Mouse (Mus musculus): ENCODE data around the gene Nap1l5.
A peak's percentile ranks its signal among the peaks of the same experiment; 100 is the strongest.
"Not testable (repeated sequence)": the region's sequence is repeated elsewhere in the genome, so short reads cannot be mapped to it uniquely, and the experiment has no call there.

The Nap1l5 gene

DNA sequence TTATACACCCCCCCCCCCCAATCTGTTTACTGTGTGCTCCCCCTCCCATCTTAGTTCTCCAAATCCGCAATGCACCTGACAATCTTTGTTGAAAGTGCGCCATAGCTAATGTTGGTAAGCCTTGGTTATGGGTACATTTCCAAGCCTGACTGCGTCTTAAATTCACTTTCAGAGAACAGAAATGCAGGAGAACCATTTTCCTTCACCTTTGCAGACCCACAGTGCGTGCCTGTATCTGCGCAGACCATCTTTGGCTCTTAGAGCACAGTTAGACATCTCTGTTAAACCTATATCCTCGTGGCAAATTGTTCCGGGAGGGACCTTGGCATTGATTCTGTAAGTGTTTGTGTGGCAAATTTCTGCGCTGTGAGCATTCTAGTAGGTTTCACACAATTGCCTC, 460 bp upstream of the Nap1l5 start:
- DNase-seq (ENCODE audit: low read depth, low spot score), result no peak

- DNase-seq (ENCODE audit: low read depth, low spot score), result no peak
Observed at GRCm38 (mm10) chr6:58904551-58904950, 2.3 kb downstream of the Nap1l5 start.

DNA sequence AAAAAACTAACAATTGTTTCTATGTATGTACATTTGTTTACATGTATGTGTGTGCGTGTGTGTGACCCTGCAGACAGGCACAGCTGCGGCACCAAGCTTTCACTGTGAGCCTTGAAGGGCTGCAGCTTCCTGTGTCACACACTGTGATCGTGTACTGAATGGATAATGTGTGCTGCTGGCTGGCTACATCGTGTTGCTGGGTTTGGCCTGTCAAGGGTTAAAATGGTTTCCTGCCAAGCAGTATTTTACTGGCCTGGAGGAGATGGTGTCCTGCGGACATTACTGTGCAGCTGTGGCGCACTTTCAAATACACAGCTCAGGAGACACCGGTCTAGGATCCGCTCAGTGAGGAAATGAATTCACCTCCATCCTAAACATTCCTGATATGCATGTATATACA, 3.7 kb downstream of the Nap1l5 start:
- DNase-seq (ENCODE audit: low read depth, low spot score), result peak; percentile 27

GRCm38 (mm10) chr6:58900536-58900935, 6.3 kb downstream of the Nap1l5 start:
- DNase-seq (ENCODE audit: low read depth, low spot score), result no peak

GRCm38 (mm10) chr6:58899076-58899475, 7.8 kb downstream of the Nap1l5 start:
- DNase-seq (ENCODE audit: low read depth, low spot score), result no peak

DNA sequence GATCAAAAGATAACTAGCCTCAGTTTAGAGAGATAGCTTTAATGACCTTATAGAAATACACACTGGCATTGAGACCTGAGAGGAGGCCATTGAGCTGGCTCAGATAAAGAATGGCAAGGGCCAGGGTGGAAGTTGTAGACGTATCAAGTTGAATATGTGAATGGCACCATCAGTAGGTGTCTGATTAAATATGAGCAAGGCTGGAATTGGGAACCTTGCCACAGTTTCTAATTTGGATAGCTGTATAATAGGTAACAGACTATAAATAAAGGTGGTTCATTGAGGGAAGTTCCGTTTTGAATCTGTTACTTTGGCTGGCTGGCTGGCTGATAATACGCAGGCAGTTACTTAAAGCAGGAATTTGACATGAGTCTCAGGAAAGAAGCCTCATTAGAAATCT, 10.2 kb downstream of the Nap1l5 start:
- no peak for DNase-seq (ENCODE audit: low read depth, low spot score)

DNA sequence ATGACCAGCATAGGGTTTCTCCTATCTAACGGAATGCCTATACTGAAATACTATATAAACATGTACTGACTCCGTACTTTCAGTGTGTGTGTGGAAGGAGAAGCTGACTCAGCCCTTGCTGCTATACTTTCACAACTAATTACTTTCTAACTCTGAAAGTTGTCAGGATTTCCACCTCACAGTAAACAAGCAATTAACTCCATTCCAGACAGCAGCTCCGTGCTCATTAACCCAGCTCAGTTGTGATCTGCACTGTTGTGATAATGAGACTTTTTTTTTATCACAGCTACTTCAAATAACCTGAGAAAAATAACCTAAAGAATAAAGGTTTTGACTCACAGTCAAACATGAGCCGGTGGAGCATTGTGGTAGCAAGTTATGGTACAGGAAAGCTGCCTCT, 11.9 kb downstream of the Nap1l5 start:
- DNase-seq (ENCODE audit: low read depth, low spot score), result no peak

GRCm38 (mm10) chr6:58893307-58893706, 13.6 kb downstream of the Nap1l5 start:
- DNase-seq (ENCODE audit: low read depth, low spot score), result no peak

- no peak for DNase-seq (ENCODE audit: low read depth, low spot score)
Observed at GRCm38 (mm10) chr6:58889917-58890316, 17.0 kb downstream of the Nap1l5 start.

- DNase-seq (ENCODE audit: low read depth, low spot score), result no peak
Observed at GRCm38 (mm10) chr6:58882271-58882670, 24.6 kb downstream of the Nap1l5 start.

GRCm38 (mm10) chr6:58881363-58881762, 25.5 kb downstream of the Nap1l5 start:
- no peak for DNase-seq (ENCODE audit: low read depth, low spot score)

- no peak for DNase-seq (ENCODE audit: low read depth, low spot score)
Observed at GRCm38 (mm10) chr6:58880861-58881260, 26.0 kb downstream of the Nap1l5 start.

DNA sequence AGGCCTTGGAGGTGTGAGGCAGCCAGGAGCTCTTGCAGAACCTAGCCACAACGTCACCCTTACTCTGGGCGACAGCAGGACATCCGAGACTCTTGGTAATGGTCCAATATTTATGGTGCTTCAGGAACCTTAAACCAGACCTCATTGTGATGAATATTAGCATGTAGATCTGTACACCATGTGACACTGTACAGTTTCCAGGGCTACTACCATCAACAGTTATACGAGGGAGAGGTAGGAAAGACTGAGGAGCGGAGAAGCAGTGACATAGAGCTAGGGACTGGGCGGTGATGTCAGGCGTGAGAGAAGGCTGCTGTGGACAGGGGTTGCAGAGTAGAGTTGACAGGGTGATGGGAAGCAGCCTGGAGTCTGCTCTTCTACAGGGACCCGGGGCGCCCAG, 26.9 kb downstream of the Nap1l5 start:
- DNase-seq (ENCODE audit: low read depth, low spot score), result no peak

- DNase-seq (ENCODE audit: low read depth, low spot score), result no peak
Observed at GRCm38 (mm10) chr6:58879572-58879971, 27.3 kb downstream of the Nap1l5 start.

DNA sequence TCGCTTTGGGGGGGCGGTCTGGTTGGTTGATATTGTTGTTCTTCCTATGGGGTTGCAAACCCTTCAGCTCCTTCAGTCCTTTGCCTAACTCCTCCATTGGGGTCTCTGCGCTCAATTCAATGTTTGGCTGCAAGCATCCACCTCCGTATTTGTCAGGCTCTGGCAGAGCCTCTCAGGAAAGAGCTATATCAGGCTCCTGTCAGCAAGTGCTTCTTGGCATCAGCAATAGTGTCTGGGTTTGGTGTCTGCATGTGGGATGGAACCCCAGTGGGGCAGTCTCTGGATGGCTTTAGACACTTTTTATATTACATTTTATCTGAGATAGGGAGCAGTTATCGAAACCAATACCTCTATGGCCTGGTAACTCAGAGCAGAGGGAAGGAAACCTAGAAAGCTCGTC, 39.0 kb downstream of the Nap1l5 start:
- DNase-seq (ENCODE audit: low read depth, low spot score), result not testable (repeated sequence)

DNA sequence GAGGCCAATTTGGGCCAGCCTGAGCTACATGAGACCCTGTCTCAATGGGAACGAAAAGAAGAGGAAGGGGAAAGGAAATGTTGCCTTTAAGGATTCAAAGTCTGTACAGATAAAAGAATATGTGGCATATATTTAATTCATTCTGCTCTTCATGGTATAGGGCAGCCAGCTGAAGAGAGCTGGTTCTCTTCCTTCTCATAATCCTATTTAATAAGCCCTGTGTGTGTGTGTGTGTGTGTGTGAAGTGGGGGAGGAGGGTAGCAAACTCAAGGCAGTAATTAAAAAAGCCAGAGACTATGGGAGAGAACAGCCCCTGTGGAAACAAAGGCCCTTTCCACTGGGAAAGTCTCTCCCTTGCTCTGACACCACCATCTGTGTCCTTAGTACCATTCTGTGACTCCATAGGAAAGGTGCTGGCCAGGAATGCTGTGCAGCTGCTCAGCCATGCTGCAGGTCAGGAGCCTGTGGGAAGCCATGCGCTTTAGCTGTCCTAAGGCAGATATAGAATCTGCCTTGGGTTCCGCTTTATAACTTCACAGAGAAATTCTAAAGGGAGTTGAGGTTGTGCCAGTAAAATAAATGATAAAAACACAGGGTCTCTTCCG, 43.1 kb downstream of the Nap1l5 start:
- DNase-seq (ENCODE audit: low read depth, low spot score), result no peak

DNA sequence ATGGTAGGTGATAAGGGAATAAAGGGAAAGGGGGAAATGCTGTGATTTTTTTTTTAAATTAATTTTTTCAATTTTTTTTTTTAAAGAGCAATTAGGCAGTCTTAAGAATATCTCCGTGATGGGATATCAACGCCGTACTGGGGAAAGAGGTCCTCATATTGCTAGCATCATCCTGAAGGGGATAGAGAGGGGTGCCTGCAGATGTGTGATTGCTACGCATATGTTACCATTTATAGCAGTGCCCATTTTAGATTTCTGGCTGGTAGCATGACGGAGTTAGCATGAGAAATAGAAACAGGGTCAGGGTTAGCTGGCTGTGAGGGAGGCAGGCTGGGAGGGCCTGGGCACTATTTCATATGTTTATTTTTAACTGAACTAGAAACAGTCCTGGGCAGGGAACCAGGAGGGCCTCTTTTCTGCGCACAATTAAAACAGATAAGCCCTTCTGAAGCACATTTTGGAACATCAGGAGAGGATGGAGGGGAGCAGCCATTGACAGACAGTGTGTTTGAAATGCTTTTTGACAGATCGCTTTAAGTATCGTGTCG, 44.4 kb downstream of the Nap1l5 start:
- no peak for DNase-seq (ENCODE audit: low read depth, low spot score)

- DNase-seq (ENCODE audit: low read depth, low spot score), result no peak
Observed at GRCm38 (mm10) chr6:58859517-58859916, 47.4 kb downstream of the Nap1l5 start.

DNA sequence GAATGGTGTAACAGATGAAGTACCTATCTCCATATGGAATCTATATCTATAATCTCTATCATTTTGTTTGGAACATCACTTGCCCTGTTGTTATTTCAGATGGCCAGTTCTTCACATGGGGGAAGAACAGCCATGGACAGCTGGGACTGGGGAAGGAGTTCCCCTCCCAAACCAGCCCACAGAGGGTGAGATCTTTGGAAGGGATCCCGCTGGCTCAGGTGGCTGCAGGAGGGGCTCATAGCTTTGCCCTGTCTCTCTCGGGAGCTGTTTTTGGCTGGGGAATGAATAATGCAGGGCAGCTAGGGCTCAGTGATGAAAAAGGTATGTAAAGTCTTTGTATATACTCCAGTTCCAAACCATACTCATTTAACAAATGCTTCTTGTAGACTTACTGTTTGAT, 50.4 kb downstream of the Nap1l5 start:
- DNase-seq (ENCODE audit: low read depth, low spot score), result no peak

- DNase-seq (ENCODE audit: low read depth, low spot score), result no peak
Observed at GRCm38 (mm10) chr6:58855676-58856367, 51.1 kb downstream of the Nap1l5 start.

Data from embryo, embryonic 11.5 days (tissue).